ENCODE assay signal across 15 mouse cellular contexts in genomic region chr19:5975676-5976075, GRCm38 (mm10). TPM values are rescaled to one million over a fixed set of nuclear protein-coding genes. Genes with fewer than 3 reads are reported as not detected.
DNase-seq lines count a peak whose midpoint lies in the region; ATAC-seq lines count a peak whose summit lies in the region.
"Had no signal": no experiment of that assay in that cellular context is flagged by ENCODE, and none has a peak within 500 bp of the region (broad histone marks: within the 10 kb centered on the region; RNA-seq: fewer than 3 reads in every experiment).

No protein-coding gene starts in this region.

- H3K4me3 ChIP-seq in forebrain, embryonic 14.5 days (ENCODE audit: low read depth, low read length) = no peak overlapping the region
- no peak overlapping the region for H3K4me3 ChIP-seq in forebrain, embryonic 12.5 days (replicated peaks)
- H3K4me3 ChIP-seq in lung, embryonic 15.5 days = no peak overlapping the region
- H3K4me3 ChIP-seq in liver, embryonic 11.5 days (ENCODE audit: low read depth, low read length) = no peak overlapping the region
- H3K4me3 ChIP-seq: embryonic facial prominence, embryonic 12.5 days had no signal

- no peak overlapping the region for H3K9ac ChIP-seq in forebrain, embryonic 14.5 days (ENCODE audit: low read length)
- H3K9ac ChIP-seq in forebrain, embryonic 12.5 days = no peak overlapping the region
- H3K9ac ChIP-seq in lung, embryonic 15.5 days = no peak overlapping the region
- H3K9ac ChIP-seq in liver, embryonic 11.5 days (ENCODE audit: low read depth, low read length) = no peak overlapping the region
- H3K9ac ChIP-seq: embryonic facial prominence, embryonic 12.5 days had no signal

- no peaks in the 10 kb centered on the region for H3K36me3 ChIP-seq in forebrain, embryonic 14.5 days (ENCODE audit: control insufficient read depth, insufficient read depth, low read length)
- no peaks in the 10 kb centered on the region for H3K36me3 ChIP-seq in forebrain, embryonic 12.5 days (replicated peaks)
- no peaks in the 10 kb centered on the region for H3K36me3 ChIP-seq in lung, embryonic 15.5 days
- H3K36me3 ChIP-seq in liver, embryonic 11.5 days (ENCODE audit: control insufficient read depth, insufficient read depth, low read length) = no peaks in the 10 kb centered on the region
- H3K36me3 ChIP-seq: embryonic facial prominence, embryonic 12.5 days had no signal

- H3K27me3 ChIP-seq in forebrain, embryonic 14.5 days (replicated peaks; ENCODE audit: control insufficient read depth, insufficient read depth, low read length) = no peaks in the 10 kb centered on the region
- H3K27me3 ChIP-seq in forebrain, embryonic 12.5 days = no peaks in the 10 kb centered on the region; the same call in 1 of the 2 replicates
- no peaks in the 10 kb centered on the region for H3K27me3 ChIP-seq in lung, embryonic 15.5 days
- H3K27me3 ChIP-seq in liver, embryonic 11.5 days (replicated peaks; ENCODE audit: control insufficient read depth, insufficient read depth, low read length) = no peaks in the 10 kb centered on the region
- H3K27me3 ChIP-seq: embryonic facial prominence, embryonic 12.5 days had no signal

- no peak overlapping the region for H3K4me2 ChIP-seq in forebrain, embryonic 14.5 days (ENCODE audit: low read length)
- H3K4me2 ChIP-seq in forebrain, embryonic 12.5 days = no peak overlapping the region
- no peak overlapping the region for H3K4me2 ChIP-seq in lung, embryonic 15.5 days
- no peak overlapping the region for H3K4me2 ChIP-seq in liver, embryonic 11.5 days
- H3K4me2 ChIP-seq: embryonic facial prominence, embryonic 12.5 days had no signal

- peak; percentile 75 for ATAC-seq in forebrain, embryonic 14.5 days
- ATAC-seq in forebrain, embryonic 12.5 days (ENCODE audit: low FRiP score) = no peak
- ATAC-seq in lung, embryonic 15.5 days (ENCODE audit: borderline replicate concordance, extremely low read depth, low FRiP score, low TSS enrichment) = 0 out of 2 replicates have a peak, but pooled peaks have one; percentile 46
- ATAC-seq in liver, embryonic 11.5 days (replicated peaks; ENCODE audit: low FRiP score) = no peak

- no peak overlapping the region for H3K27ac ChIP-seq in forebrain, embryonic 14.5 days (ENCODE audit: low read depth, low read length)
- H3K27ac ChIP-seq in forebrain, embryonic 12.5 days = no peak overlapping the region
- no peak overlapping the region for H3K27ac ChIP-seq in lung, embryonic 15.5 days
- H3K27ac ChIP-seq in liver, embryonic 11.5 days (ENCODE audit: low read depth, low read length) = no peak overlapping the region
- H3K27ac ChIP-seq: embryonic facial prominence, embryonic 12.5 days had no signal

- no peaks in the 10 kb centered on the region for H3K4me1 ChIP-seq in forebrain, embryonic 14.5 days (ENCODE audit: control insufficient read depth, insufficient read depth, low read length)
- no peaks in the 10 kb centered on the region for H3K4me1 ChIP-seq in forebrain, embryonic 12.5 days
- H3K4me1 ChIP-seq in lung, embryonic 15.5 days = no peaks in the 10 kb centered on the region; the same call in 1 of the 2 replicates
- H3K4me1 ChIP-seq in liver, embryonic 11.5 days (replicated peaks; ENCODE audit: control insufficient read depth, insufficient read depth, low read length) = no peaks in the 10 kb centered on the region

- no peaks in the 10 kb centered on the region for H3K9me3 ChIP-seq in forebrain, embryonic 14.5 days (replicated peaks; ENCODE audit: control insufficient read depth, low read length)
- H3K9me3 ChIP-seq in forebrain, embryonic 12.5 days = no peaks in the 10 kb centered on the region
- no peaks in the 10 kb centered on the region for H3K9me3 ChIP-seq in lung, embryonic 15.5 days
- no peaks in the 10 kb centered on the region for H3K9me3 ChIP-seq in liver, embryonic 11.5 days (ENCODE audit: control insufficient read depth, low read length)
- H3K9me3 ChIP-seq: embryonic facial prominence, embryonic 12.5 days had no signal

- peak; percentile 87 for DNase-seq in forebrain, embryonic 14.5 days (ENCODE audit: low spot score)
- no peak for DNase-seq in lung, postnatal 25 days (ENCODE audit: low spot score)
- DNase-seq in brain, adult 2 months (ENCODE audit: low read depth, low spot score) = peak; percentile 30
- peak; percentile 3 to 44 for DNase-seq in layer of hippocampus, adult 18-20 months (ENCODE audit: low spot score in 2 of 2)
- no peak for DNase-seq in liver, embryonic 11.5 days (ENCODE audit: low spot score)
- DNase-seq in thymus, postnatal 4 days = no peak
- DNase-seq: kidney, postnatal 14 days; lung, postnatal 4 days had no signal

- 48% methylated on average over 4 of the region's 4 CpGs for WGBS in forebrain, embryonic 14.5 days
- 83% methylated on average over 4 of the region's 4 CpGs for WGBS in forebrain, embryonic 12.5 days
- WGBS in lung, embryonic 15.5 days = 51% methylated on average over 4 of the region's 4 CpGs
- 76% methylated on average over 4 of the region's 4 CpGs for WGBS in liver, embryonic 11.5 days

RNA-seq across cellular contexts. Expression of gene Slc22a20, which starts 10.3 kb away (rescaled TPM):
- not detected in 2 replicates for polyA plus RNA-seq in forebrain, embryonic 14.5 days (2014; fragmentation: Nextera tagmentation; extraction: Ambion mirVana)
- not detected in 2 replicates for polyA plus RNA-seq in forebrain, embryonic 12.5 days (2016; fragmentation: Nextera tagmentation; extraction: Ambion mirVana)
- polyA plus RNA-seq in lung, embryonic 15.5 days (2015; fragmentation: Nextera tagmentation; extraction: Ambion mirVana) = not detected in 2 replicates
- not detected for total RNA-seq in layer of hippocampus, adult 18-20 months (2021)
- polyA plus RNA-seq in liver, embryonic 11.5 days (2014; fragmentation: Nextera tagmentation; extraction: Ambion mirVana) = not detected in 2 replicates
- total RNA-seq: gastrocnemius, adult 18-20 months; hematopoietic stem cell, adult 5-6 weeks had no signal
- polyA plus RNA-seq: embryonic facial prominence, embryonic 12.5 days; limb, embryonic 14.5 days; stomach, embryonic 16.5 days had no signal

RNA-seq across cellular contexts. Expression of gene Pola2, which starts 11.7 kb away (rescaled TPM):
- 35.5 and 41.1 TPM in 2 replicates for polyA plus RNA-seq in forebrain, embryonic 14.5 days (2014; fragmentation: Nextera tagmentation; extraction: Ambion mirVana)
- 76.8 and 80.4 TPM in 2 replicates for polyA plus RNA-seq in forebrain, embryonic 12.5 days (2016; fragmentation: Nextera tagmentation; extraction: Ambion mirVana)
- 72.3 and 75.3 TPM in 2 replicates for polyA plus RNA-seq in lung, embryonic 15.5 days (2015; fragmentation: Nextera tagmentation; extraction: Ambion mirVana)
- total RNA-seq in layer of hippocampus, adult 18-20 months (2021) = 1 to 10 TPM; 5.0 to 5.9 TPM
- 129 and 131 TPM in 2 replicates for polyA plus RNA-seq in liver, embryonic 11.5 days (2014; fragmentation: Nextera tagmentation; extraction: Ambion mirVana)

RNA-seq across cellular contexts. Expression of gene Capn1, which starts 40.0 kb away (rescaled TPM):
- 2.4 TPM in 2 replicates for polyA plus RNA-seq in forebrain, embryonic 14.5 days (2014; fragmentation: Nextera tagmentation; extraction: Ambion mirVana)
- polyA plus RNA-seq in forebrain, embryonic 12.5 days (2016; fragmentation: Nextera tagmentation; extraction: Ambion mirVana) = 2.0 and 3.2 TPM in 2 replicates
- polyA plus RNA-seq in lung, embryonic 15.5 days (2015; fragmentation: Nextera tagmentation; extraction: Ambion mirVana) = 8.8 and 11.6 TPM in 2 replicates
- total RNA-seq in layer of hippocampus, adult 18-20 months (2021) = 10 to 100 TPM; 23.2 to 24.8 TPM
- polyA plus RNA-seq in liver, embryonic 11.5 days (2014; fragmentation: Nextera tagmentation; extraction: Ambion mirVana) = 25.2 and 25.8 TPM in 2 replicates

RNA-seq across cellular contexts. Expression of gene Cdc42ep2, which starts 51.1 kb away (rescaled TPM):
- 7.9 and 9.6 TPM in 2 replicates for polyA plus RNA-seq in forebrain, embryonic 14.5 days (2014; fragmentation: Nextera tagmentation; extraction: Ambion mirVana)
- polyA plus RNA-seq in forebrain, embryonic 12.5 days (2016; fragmentation: Nextera tagmentation; extraction: Ambion mirVana) = 2.2 TPM in 2 replicates
- 12.0 and 14.1 TPM in 2 replicates for polyA plus RNA-seq in lung, embryonic 15.5 days (2015; fragmentation: Nextera tagmentation; extraction: Ambion mirVana)
- total RNA-seq in layer of hippocampus, adult 18-20 months (2021) = 1 to 10 TPM; 4.3 to 4.6 TPM
- 5.1 TPM in 2 replicates for polyA plus RNA-seq in liver, embryonic 11.5 days (2014; fragmentation: Nextera tagmentation; extraction: Ambion mirVana)
- total RNA-seq: hematopoietic stem cell, adult 5-6 weeks had no signal

Comparison
In these comparisons a context has a peak if more than half of its experiments do, and no peak if none do; other contexts are left out.
1. ATAC-seq: peak in forebrain, embryonic 14.5 days (single experiment) and lung, embryonic 15.5 days (single experiment); none in forebrain, embryonic 12.5 days (single experiment) and liver, embryonic 11.5 days (single experiment).
2. DNase-seq: peak in forebrain, embryonic 14.5 days (single experiment), brain, adult 2 months (single experiment) and layer of hippocampus, adult 18-20 months (2 of 2); none in lung, postnatal 25 days (single experiment), liver, embryonic 11.5 days (single experiment) and thymus, postnatal 4 days (single experiment).